Mouse (Mus musculus): ENCODE measurements around the gene Olfr1382. TPM values are rescaled to one million over a fixed set of nuclear protein-coding genes. Genes with fewer than 3 reads are reported as not detected.
"Not testable (repeated sequence)": the region's sequence is repeated elsewhere in the genome, so short reads cannot be mapped to it uniquely, and the experiment has no call there.

Gene Olfr1382
- not detected for total RNA-seq (2021)
- long read RNA-seq, experiment 1, result 0 reads
- long read RNA-seq, experiment 2, result 0 reads

DNA sequence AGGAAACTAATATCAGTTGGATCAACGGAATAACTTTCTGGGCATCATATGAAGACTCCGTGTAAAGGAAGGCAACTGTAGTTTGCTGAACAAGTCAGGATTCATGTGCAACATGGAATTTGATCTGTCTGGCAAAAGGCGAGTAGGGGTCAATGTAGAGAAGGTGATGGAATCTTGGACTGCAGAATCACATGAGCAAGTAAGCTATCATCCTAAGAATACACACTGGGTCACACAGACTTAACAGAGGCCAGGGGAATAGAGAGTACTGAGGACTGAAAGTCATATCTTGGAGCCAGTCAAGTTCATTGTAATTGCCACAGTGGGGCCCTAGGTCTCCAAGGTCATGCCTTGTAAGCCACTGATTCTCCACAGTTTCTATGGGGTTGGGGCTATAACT is at the start of gene Olfr1382:
Gene Olfr1382 (plus strand): TSS at position 301 of the 400 bp plus-strand sequence.
- no peak for DNase-seq

DNA sequence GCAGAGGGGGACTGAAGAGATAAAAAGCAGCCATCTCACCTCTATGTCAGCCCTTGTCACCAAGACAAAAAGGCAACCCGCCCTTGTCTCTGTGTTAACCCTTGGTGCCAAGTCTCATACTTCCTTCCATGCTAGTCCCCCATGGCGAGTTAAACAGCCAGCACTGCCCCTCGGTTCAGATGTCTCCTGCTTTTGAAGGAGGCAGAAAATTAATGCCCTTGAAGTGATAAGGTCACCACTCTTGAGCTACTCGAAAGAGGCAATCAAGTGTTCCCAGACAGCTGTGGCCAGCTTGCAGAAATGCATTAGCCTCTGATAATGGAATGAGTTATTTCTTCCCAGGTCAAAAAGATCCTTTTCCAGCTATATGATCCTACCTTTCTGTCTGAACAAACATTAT is 42.1 kb upstream of the Olfr1382 start:
- no peak for DNase-seq

- not testable (repeated sequence) for DNase-seq
These were observed 39.3 kb upstream of the Olfr1382 start, which contains the start of gene Olfr1385 for GRCm38 (mm10) chr11:49488770-49489169. Gene Olfr1385, plus strand, starts transcription at chr11:49489070.

GRCm38 (mm10) chr11:49518086-49518485 is 10.0 kb upstream of the Olfr1382 start:
- no peak for DNase-seq

GRCm38 (mm10) chr11:49519348-49519747 is 8.7 kb upstream of the Olfr1382 start, which contains the start of gene Olfr1383:
Gene Olfr1383, plus strand, starts transcription at chr11:49519648.
- DNase-seq, result no peak

DNA sequence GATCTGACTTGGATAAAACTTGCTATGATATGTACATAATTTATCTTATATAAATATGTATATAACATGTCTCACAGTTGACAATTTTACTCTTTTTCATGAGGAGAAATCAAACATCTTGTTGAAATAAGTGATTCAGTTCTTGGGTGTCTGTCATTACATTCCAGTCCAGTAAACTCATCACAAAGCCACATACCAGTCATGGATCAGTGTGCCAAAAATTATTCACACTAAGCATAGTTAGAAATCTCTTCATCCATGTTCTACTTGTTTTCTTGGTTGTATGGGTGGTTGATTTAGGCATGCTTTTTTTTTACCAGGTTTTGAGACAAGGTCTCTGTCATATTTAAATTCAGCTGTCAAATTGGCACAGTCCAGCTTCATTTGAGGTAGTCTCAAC is 4.7 kb downstream of the Olfr1382 start:
- no peak for DNase-seq

GRCm38 (mm10) chr11:49536631-49537030 is 8.6 kb downstream of the Olfr1382 start:
- DNase-seq, result peak; percentile 1 to 10

DNA sequence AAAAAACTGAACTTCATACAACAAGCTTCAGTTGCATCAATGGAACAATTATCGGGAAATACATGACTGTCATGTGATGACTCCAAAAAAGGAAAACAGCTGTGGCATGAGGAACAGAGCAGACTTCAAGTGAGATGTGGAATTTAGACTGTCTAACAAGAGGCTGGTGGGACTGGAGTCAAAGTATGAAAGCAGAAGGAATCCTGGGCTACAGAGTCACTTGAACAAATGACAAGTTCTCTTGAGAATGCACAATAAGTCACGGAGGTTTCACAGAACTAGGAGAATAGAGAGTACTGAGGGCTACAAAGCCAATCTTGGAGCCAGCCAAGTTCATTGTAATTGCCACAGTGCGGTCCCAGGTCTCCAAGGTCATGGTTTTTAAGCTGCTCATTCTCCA is 15.1 kb downstream of the Olfr1382 start, which contains the start of gene Olfr1381:
Gene Olfr1381 (plus strand): TSS at position 301 of the 400 bp plus-strand sequence.
- DNase-seq, result not testable (repeated sequence)

GRCm38 (mm10) chr11:49554033-49554432 is 26.0 kb downstream of the Olfr1382 start:
- not testable (repeated sequence) for DNase-seq

DNA sequence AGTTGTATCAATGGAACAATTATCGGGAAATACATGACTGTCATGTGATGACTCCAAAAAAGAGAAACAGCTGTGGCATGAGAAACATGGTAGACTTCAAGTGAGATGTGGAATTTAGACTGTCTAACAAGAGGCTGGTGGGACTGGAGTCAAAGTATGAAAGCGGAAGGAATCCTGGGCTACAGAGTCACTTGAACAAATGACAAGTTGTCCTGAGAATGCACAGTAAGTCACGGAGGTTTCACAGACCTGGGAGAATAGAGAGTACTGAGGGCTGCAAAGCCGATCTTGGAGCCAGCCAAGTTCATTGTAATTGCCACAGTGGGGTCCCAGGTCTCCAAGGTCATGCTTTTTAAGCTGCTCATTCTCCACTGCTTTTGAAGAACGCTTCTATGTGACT is 28.5 kb downstream of the Olfr1382 start, which contains the start of gene Olfr1380:
Gene Olfr1380 (plus strand): TSS at position 301 of the 400 bp plus-strand sequence.
- not testable (repeated sequence) for DNase-seq

GRCm38 (mm10) chr11:49575054-49575453 is 47.0 kb downstream of the Olfr1382 start:
- not testable (repeated sequence) for DNase-seq

DNA sequence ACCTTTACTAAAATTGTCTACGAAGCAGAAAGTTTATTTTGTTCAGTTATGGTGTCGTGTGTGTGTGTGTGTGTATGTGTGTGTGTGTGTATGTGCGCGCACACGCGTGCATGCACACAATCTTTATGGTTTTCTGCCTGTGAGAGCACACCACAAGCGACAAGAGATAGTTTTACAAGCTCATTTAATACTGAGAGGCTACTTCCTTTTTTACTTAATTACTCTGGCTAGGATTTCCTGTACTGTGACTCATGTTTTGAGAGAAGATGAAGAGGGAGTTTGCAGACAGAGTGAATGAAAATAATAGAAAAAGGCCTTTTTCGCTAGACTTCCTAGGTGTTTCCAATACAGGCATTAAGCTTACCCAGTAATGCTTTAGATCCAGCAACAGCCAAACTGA is 52.4 kb downstream of the Olfr1382 start:
- not testable (repeated sequence) for DNase-seq

Other genes starting within 250 kb of the Olfr1382 start
- gene Olfr1393, start 249.9 kb upstream of the Olfr1382 start, total RNA-seq (2021), result under 1 TPM; 0.41 to 0.69 TPM
- not detected for gene Olfr1392, start 243.0 kb upstream of the Olfr1382 start, total RNA-seq (2021)
- not detected for gene Olfr10, start 223.5 kb upstream of the Olfr1382 start, total RNA-seq (2021)
- not detected for gene Olfr1391, start 205.5 kb upstream of the Olfr1382 start, total RNA-seq (2021)
- not detected for gene Olfr1390, start 193.1 kb upstream of the Olfr1382 start, total RNA-seq (2021)
- gene Olfr1389, start 105.2 kb upstream of the Olfr1382 start, total RNA-seq (2021), result not detected
- gene Olfr1388, start 91.6 kb upstream of the Olfr1382 start, total RNA-seq (2021), result under 1 TPM; 0.15 TPM
- gene Olfr1387, start 72.9 kb upstream of the Olfr1382 start, total RNA-seq (2021), result not detected
- not detected for gene Olfr1386, start 63.2 kb upstream of the Olfr1382 start, total RNA-seq (2021)
- gene Olfr1385, start 39.2 kb upstream of the Olfr1382 start, total RNA-seq (2021), result not detected
- gene Olfr1384, start 21.5 kb upstream of the Olfr1382 start, total RNA-seq (2021), result not detected
- gene Olfr1383, start 8.6 kb upstream of the Olfr1382 start, total RNA-seq (2021), result under 1 TPM; 0.50 to 0.75 TPM
- not detected for gene Olfr1381, start 15.2 kb downstream of the Olfr1382 start, total RNA-seq (2021)
- gene Olfr1380, start 28.6 kb downstream of the Olfr1382 start, total RNA-seq (2021), result not detected
- gene Flt4, start 81.0 kb downstream of the Olfr1382 start, total RNA-seq (2021), result 10 to 100 TPM; 11.0 TPM
- gene Scgb3a1, start 135.4 kb downstream of the Olfr1382 start, total RNA-seq (2021), result 100 to 1,000 TPM in 1 of 2 experiments, not detected in 1; 127 TPM
- 10 to 100 TPM; 21.0 to 21.5 TPM for gene Cnot6, start 184.5 kb downstream of the Olfr1382 start, total RNA-seq (2021)